Mouse (Mus musculus) urinary bladder, adult 2 months (tissue): ENCODE data around the gene Eml3. TPM values are rescaled to one million over a fixed set of nuclear protein-coding genes. Genes with fewer than 3 reads are reported as not detected.

Experiments
- DNase-seq: peaks from one replicate; pipeline ENCODE4 v3.0.0; 2022; ENCODE audit warnings: low spot score
- polyA plus RNA-seq: library from polyadenylated mRNA; depleted of rRNA; stranded (reverse); fragments of >200 nt; gene quantifications from 2 replicates; pipeline ENCODE4 v1.2.3, GENCODE M21; 2012; rRNA removed

Eml3 gene
- polyA plus RNA-seq, 1 experiment, result 45.3 TPM

GRCm38 (mm10) chr19:8987816-8988215 lies 58.5 kb downstream of the Eml3 start:
- no peak for DNase-seq

GRCm38 (mm10) chr19:8988346-8989065 lies 59.2 kb downstream of the Eml3 start:
- no peak for DNase-seq

GRCm38 (mm10) chr19:8989066-8989566 lies 59.8 kb downstream of the Eml3 start, which contains the start of gene Ahnak:
TSS of gene Ahnak (plus strand) at chr19:8989284.
- DNase-seq, result peak; percentile 90

- peak; percentile 88 for DNase-seq
Measured at GRCm38 (mm10) chr19:8989567-8990431, 60.4 kb downstream of the Eml3 start.

GRCm38 (mm10) chr19:8990432-8991102 lies 61.2 kb downstream of the Eml3 start:
- DNase-seq, result no peak

Other genes starting within 250 kb of the Eml3 start
- gene Slc3a2, start 206.2 kb upstream of the Eml3 start, polyA plus RNA-seq, result 103 and 115 TPM in 2 replicates
- gene Wdr74, start 193.7 kb upstream of the Eml3 start, polyA plus RNA-seq, result 37.9 and 45.9 TPM in 2 replicates
- 0.19 and 0.28 TPM in 2 replicates for gene 1700092M07Rik, start 188.8 kb upstream of the Eml3 start, polyA plus RNA-seq
- gene Stx5a, start 188.1 kb upstream of the Eml3 start, polyA plus RNA-seq, result 96.5 and 99.1 TPM in 2 replicates
- gene Nxf1, start 172.5 kb upstream of the Eml3 start, polyA plus RNA-seq, result 196 and 275 TPM in 2 replicates
- 97.8 and 112 TPM in 2 replicates for gene Tmem223, start 158.6 kb upstream of the Eml3 start, polyA plus RNA-seq
- 56.9 and 88.4 TPM in 2 replicates for gene Tmem179b, start 155.1 kb upstream of the Eml3 start, polyA plus RNA-seq
- gene Taf6l, start 143.1 kb upstream of the Eml3 start, polyA plus RNA-seq, result 7.7 and 8.4 TPM in 2 replicates
- gene Polr2g, start 131.0 kb upstream of the Eml3 start, polyA plus RNA-seq, result 63.3 and 81.5 TPM in 2 replicates
- gene Zbtb3, start 127.0 kb upstream of the Eml3 start, polyA plus RNA-seq, result 2.1 and 2.5 TPM in 2 replicates
- gene Ttc9c, start 110.2 kb upstream of the Eml3 start, polyA plus RNA-seq, result 26.9 and 33.1 TPM in 2 replicates
- gene Hnrnpul2, start 109.5 kb upstream of the Eml3 start, polyA plus RNA-seq, result 60.7 and 73.9 TPM in 2 replicates
- gene AC129217.1, start 99.8 kb upstream of the Eml3 start, polyA plus RNA-seq, result 0.40 and 1.5 TPM in 2 replicates
- 66.7 and 71.0 TPM in 2 replicates for gene Bscl2, start 92.1 kb upstream of the Eml3 start, polyA plus RNA-seq
- 0.29 and 0.44 TPM in 2 replicates for gene Gng3, start 90.4 kb upstream of the Eml3 start, polyA plus RNA-seq
- 18.6 and 20.9 TPM in 2 replicates for gene Lrrn4cl, start 78.8 kb upstream of the Eml3 start, polyA plus RNA-seq
- 175 and 179 TPM in 2 replicates for gene Ubxn1, start 58.1 kb upstream of the Eml3 start, polyA plus RNA-seq
- gene Uqcc3, start 48.6 kb upstream of the Eml3 start, polyA plus RNA-seq, result 74.7 and 77.6 TPM in 2 replicates
- gene Lbhd1, start 45.8 kb upstream of the Eml3 start, polyA plus RNA-seq, result 3.1 and 4.9 TPM in 2 replicates
- gene Gm49403, start 45.6 kb upstream of the Eml3 start, polyA plus RNA-seq, result not detected in 2 replicates
- gene 1810009A15Rik, start 40.7 kb upstream of the Eml3 start, polyA plus RNA-seq, result 56.1 and 65.1 TPM in 2 replicates
- 0.10 TPM in 1 of 2 replicates, not detected in the other for gene Gm49416, start 40.6 kb upstream of the Eml3 start, polyA plus RNA-seq
- gene Ints5, start 36.5 kb upstream of the Eml3 start, polyA plus RNA-seq, result 15.5 and 16.3 TPM in 2 replicates
- 98.1 and 104 TPM in 2 replicates for gene Ganab, start 31.5 kb upstream of the Eml3 start, polyA plus RNA-seq
- gene B3gat3, start 9.2 kb upstream of the Eml3 start, polyA plus RNA-seq, result 57.9 and 80.8 TPM in 2 replicates
- 9.4 and 12.3 TPM in 2 replicates for gene Rom1, start 196 bp upstream of the Eml3 start, polyA plus RNA-seq
- 29.9 and 47.6 TPM in 2 replicates for gene Mta2, start 12.3 kb downstream of the Eml3 start, polyA plus RNA-seq
- 21.8 and 24.1 TPM in 2 replicates for gene Tut1, start 24.3 kb downstream of the Eml3 start, polyA plus RNA-seq
- gene Eef1g, start 37.5 kb downstream of the Eml3 start, polyA plus RNA-seq, result 398 and 489 TPM in 2 replicates
- gene Ahnak, start 59.7 kb downstream of the Eml3 start, polyA plus RNA-seq, result 126 and 168 TPM in 2 replicates
- 0.23 TPM in 1 of 2 replicates, not detected in the other for gene Scgb1a1, start 158.4 kb downstream of the Eml3 start, polyA plus RNA-seq
- 2.7 and 4.5 TPM in 2 replicates for gene Asrgl1, start 206.1 kb downstream of the Eml3 start, polyA plus RNA-seq